Mouse (Mus musculus) liver, embryonic 13.5 days (tissue): ENCODE data around the gene Tppp3. TPM values are rescaled to one million over a fixed set of nuclear protein-coding genes. Genes with fewer than 3 reads are reported as not detected.

Source experiments
- ATAC-seq: fragments of 200-750 bp; cut with Nextera tagmentation; 2 replicates; pipeline ENCODE4 v1.8.0; 2017; ENCODE audit warnings: low read depth, mild to moderate bottlenecking, moderate number of reproducible peaks, moderate library complexity
- DNase-seq: peaks from one replicate; pipeline ENCODE4 v3.0.0; 2022
- H3K27ac ChIP-seq: fragments of 300-500 bp; sonication (generic); 2 replicates; pipeline ENCODE4 v1.5.1; 2015; ENCODE audit warnings: moderate library complexity, mild to moderate bottlenecking, inconsistent platforms
- H3K27me3 ChIP-seq: fragments of 300-500 bp; sonication (generic); 2 replicates; pipeline ENCODE4 v1.6.1; 2015; ENCODE audit warnings: mild to moderate bottlenecking, inconsistent platforms
- H3K36me3 ChIP-seq: fragments of 300-500 bp; sonication (generic); 2 replicates; pipeline ENCODE4 v1.6.1; 2015; ENCODE audit warnings: mild to moderate bottlenecking, inconsistent platforms
- H3K4me1 ChIP-seq: fragments of 300-500 bp; sonication (generic); replicated peaks from 2 replicates; pipeline ENCODE4 v1.6.1; 2015; ENCODE audit warnings: inconsistent platforms
- H3K4me2 ChIP-seq: fragments of 300-500 bp; sonication (generic); 2 replicates; pipeline ENCODE4 v1.6.1; 2015; ENCODE audit warnings: inconsistent platforms, mild to moderate bottlenecking, moderate library complexity
- H3K4me3 ChIP-seq: fragments of 300-500 bp; sonication (generic); replicated peaks from 2 replicates; pipeline ENCODE4 v1.5.1; 2015; ENCODE audit warnings: mild to moderate bottlenecking, inconsistent platforms
- H3K9ac ChIP-seq: fragments of 300-500 bp; sonication (generic); 2 replicates; pipeline ENCODE4 v1.6.1; 2015; ENCODE audit warnings: mild to moderate bottlenecking, inconsistent platforms
- H3K9me3 ChIP-seq: fragments of 300-500 bp; sonication (generic); replicated peaks from 2 replicates; pipeline ENCODE4 v1.6.1; 2016; ENCODE audit warnings: inconsistent platforms
- WGBS: fragments of 180-500 bp; shearing (Covaris S2); methylation state at CpG from one replicate; pipeline ENCODE4 v1.1.7; 2015; ENCODE audit not compliant: insufficient replicate concordance; 5-methylcytosine and 5-hydroxymethylcytosine counted together
- polyA plus RNA-seq: library from polyadenylated mRNA; unstranded; fragments of >200 nt; fragmentation: Nextera tagmentation; extraction: Ambion mirVana; gene quantifications from 2 replicates; pipeline ENCODE4 v1.2.1, GENCODE M21; 2015

Tppp3 gene
- polyA plus RNA-seq, 1 experiment from 2014 or later = 1.8 TPM

DNA sequence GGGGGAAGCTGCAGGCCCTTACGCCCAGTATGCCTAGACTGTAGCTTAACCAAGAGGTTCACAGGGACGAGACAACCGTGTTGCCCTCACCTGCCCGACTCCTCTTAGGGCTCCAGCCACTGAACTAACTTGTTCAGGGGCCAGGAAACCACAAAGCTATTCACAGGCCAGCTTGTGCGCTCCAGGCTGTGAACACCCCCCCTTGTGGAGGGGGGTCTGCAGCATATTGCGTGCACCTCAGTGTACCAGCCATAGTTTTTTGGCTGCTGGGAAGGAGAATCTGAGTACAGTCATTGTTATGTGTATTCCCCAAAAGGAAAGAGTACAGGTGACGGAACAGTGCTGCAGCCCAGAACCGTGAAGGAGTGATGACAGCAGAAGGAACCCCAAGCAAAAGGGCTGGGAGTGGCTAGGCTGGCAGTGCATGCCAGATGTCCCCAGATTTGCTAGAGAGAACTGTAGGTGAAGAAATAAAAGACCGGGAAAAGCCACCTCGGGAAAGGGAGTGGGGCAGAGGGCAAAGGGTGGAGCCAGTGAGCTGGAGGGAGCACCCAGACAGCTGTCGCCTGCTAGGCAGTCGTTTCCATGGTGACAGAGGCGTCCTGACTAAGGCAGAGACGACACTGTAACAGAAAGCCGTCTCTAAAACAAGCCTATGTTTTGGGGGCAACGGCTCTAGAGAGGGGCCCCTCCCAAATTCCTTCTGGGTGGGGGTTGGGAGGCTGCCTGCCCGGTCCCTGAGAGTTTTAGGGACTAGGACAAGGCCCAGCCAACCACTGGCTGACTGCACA lies 2.7 kb upstream of the Tppp3 start:
- H3K9ac ChIP-seq = no peak overlapping the region
- peaks cover 75% of the 10 kb centered on the region for H3K27me3 ChIP-seq
- 29% methylated on average over 17 of the region's 17 CpGs for WGBS
- no peaks in the 10 kb centered on the region for H3K36me3 ChIP-seq
- H3K9me3 ChIP-seq = no peaks in the 10 kb centered on the region
- DNase-seq (no peak), ATAC-seq (no peak)
- no peak overlapping the region for H3K4me2 ChIP-seq
- peaks cover 57% of the 10 kb centered on the region for H3K4me1 ChIP-seq
- no peak overlapping the region for H3K4me3 ChIP-seq
- H3K27ac ChIP-seq = no peak overlapping the region

DNA sequence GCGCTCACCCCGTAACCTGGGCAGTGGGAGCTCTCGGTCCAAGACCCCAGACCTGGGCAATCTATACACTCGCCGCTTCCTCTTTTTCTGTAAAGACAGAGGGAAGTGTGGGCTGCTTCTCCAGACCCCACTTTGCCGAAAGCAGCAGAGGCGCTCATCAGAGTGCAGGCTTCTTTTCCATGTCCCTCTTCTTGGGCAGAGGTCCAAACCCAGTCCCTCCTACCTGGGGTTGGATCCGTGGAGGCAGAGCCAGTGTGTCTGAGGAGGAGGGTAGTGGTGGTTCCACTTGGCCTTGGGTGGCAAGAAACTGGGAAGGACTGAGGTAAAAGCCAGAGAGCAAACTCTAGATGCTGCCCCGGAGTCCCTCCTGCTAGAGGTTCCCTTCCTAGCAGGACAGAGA lies 1.7 kb upstream of the Tppp3 start:
- Histone ChIP-seq H3K4me2 (no peak overlapping the region), H3K4me3 (no peak overlapping the region), H3K9ac (no peak overlapping the region), H3K27me3 (peaks cover 76% of the 10 kb centered on the region), H3K27ac (no peak overlapping the region; the same call in 1 of the 2 replicates), H3K36me3 (no peaks in the 10 kb centered on the region), H3K4me1 (peaks cover 59% of the 10 kb centered on the region), H3K9me3 (no peaks in the 10 kb centered on the region)
- WGBS = 21% methylated on average over 9 of the region's 9 CpGs
- DNase-seq (no peak), ATAC-seq (no peak)

DNA sequence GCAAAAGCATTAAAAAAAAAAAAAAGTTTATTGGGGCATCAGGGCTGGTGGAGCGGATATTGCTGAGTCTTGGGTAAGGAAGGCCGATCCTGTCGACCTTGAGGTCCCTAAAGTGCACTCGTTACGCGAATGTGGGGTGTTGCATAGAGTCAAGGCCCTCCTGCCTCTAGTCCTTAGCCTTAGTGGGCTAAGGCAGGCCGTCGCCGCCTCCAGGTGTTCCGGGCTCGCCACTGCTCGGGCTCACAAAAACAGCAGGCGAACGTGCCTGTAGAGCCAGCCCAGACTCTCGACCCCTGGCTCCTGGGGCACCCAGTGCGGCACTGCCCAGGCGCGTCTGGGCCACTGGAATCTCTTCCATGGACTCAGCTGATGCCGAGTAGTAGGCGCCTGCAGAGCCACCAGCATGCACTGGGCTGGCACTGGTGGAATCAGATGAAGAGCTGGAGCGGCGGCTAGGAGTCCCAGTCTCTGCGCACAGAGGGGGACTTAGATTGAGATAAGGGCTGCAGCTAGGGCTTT lies 1.1 kb upstream of the Tppp3 start:
- Histone ChIP-seq H3K27me3 (peaks cover 79% of the 10 kb centered on the region), H3K27ac (no peak overlapping the region), H3K4me2 (no peak overlapping the region), H3K9ac (no peak overlapping the region), H3K36me3 (no peaks in the 10 kb centered on the region), H3K4me3 (no peak overlapping the region), H3K9me3 (no peaks in the 10 kb centered on the region), H3K4me1 (peaks cover 59% of the 10 kb centered on the region)
- DNase-seq (no peak), ATAC-seq (no peak)
- WGBS = 17% methylated on average over 23 of the region's 23 CpGs

DNA sequence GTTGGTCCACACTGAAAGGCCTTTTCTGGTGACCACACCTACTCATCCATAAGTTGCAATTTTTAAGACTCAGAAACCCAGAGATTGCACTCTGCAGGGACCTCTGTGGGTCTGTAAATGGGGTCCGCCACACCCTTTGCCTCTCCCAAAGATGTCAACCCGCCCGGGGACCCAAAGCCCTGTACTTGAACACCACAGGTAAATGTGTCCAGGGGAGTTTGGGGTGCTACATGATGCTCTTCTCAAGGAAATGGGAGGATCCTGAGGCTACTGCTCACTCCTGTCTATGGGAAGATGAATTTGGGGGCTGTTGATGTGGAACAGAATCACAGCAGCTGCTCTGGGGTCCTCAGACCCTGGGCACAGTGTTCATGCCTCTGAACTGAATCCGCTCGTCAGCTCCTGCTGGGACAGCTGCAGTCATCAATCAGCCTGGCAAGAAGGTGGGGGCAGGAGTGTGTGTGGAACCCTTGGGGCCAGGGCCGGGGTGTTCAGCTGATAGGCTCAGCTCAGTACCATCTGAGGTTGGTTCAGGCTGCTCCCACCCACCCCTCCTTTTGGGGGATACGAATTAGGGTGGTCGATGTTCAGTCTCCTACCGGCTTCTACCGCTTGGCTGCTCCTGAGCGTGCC lies 529 bp downstream of the Tppp3 start:
- DNase-seq (no peak), ATAC-seq (peak; percentile 42)
- no peak overlapping the region for H3K27ac ChIP-seq
- no peaks in the 10 kb centered on the region for H3K36me3 ChIP-seq
- peak overlapping the region; percentile 56 for H3K4me2 ChIP-seq
- H3K4me1 ChIP-seq = peaks cover 54% of the 10 kb centered on the region
- peaks cover 86% of the 10 kb centered on the region for H3K27me3 ChIP-seq
- H3K9me3 ChIP-seq = no peaks in the 10 kb centered on the region
- no peak overlapping the region for H3K9ac ChIP-seq
- peak overlapping the region; percentile 32 for H3K4me3 ChIP-seq
- WGBS = 17% methylated on average over 11 of the region's 11 CpGs

DNA sequence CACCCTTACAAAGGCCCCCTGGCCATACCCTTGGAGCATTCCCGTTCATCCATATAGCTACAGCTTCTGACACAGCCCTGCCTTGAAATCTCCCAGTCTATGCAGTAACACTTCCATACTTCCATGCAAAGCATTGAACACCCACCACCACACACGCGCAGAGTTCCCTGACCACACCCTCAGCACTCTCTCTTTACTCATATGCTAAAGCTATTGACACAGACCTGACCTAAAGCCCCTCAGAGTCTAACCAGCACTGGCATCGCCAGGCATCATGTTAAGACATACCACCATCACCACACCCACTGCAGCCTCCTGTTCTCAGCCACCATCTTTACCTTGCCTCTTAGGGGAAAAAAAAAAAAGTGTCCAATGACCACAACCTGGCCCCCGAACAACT lies 1.1 kb downstream of the Tppp3 start:
- Histone ChIP-seq H3K4me1 (peaks cover 54% of the 10 kb centered on the region), H3K27ac (no peak overlapping the region), H3K4me2 (no peak overlapping the region; the same call in 1 of the 2 replicates), H3K27me3 (peaks cover 85% of the 10 kb centered on the region), H3K4me3 (no peak overlapping the region), H3K9me3 (no peaks in the 10 kb centered on the region), H3K36me3 (no peaks in the 10 kb centered on the region), H3K9ac (no peak overlapping the region)
- DNase-seq (no peak), ATAC-seq (no peak)
- 57% methylated on average over 5 of the region's 5 CpGs for WGBS

DNA sequence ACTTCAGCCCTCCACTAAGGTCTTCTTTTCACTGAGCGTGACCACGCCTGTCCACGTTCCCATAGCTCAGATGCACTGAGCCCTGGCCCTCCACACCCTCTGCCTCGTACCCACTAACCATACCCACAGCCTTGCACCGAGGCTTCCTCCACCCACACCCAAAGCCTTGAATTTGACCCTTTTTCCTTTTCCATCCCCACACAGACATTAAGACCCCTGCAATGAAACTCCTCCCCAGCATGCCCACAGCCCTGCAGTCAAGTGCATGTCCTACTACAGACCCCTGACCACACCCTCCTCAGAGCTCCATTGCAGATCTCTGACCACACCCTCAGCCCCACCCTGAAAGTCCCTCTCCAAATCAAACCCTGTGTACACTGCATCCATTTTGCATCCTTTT lies 1.5 kb downstream of the Tppp3 start:
- no peak overlapping the region for H3K9ac ChIP-seq

DNA sequence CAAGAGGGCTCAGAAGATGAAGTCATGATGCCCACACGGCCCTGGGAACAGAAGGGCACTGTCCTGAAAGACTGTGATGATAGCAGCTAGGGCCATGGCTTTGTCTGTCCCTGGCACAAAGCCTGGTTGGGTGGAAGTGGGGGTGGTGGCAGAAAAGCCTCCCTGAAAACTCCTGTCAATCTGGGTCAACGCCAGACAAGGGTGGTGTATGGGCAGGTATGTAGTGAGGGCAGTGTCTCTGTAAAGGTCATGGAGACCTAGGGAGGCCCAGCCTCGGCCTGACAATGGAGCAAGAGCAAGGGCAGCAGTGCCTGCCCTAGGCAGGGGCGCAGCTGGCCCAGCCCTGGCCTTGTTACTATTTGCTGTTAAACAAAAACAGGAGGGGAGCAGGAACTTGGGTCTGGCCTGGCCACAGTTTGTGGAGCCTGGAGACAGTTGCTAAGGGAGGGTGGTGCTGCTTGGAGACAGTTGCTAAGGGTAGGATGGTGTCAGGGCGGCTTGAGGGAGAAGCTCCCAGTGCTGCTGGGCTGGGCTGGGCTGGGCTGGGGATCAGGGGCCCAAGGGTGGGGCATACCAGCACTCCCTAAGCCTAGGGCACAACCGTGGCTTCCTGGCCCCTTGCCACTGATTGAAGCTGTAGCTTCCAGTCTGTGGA lies 2.2 kb downstream of the Tppp3 start:
- H3K4me2 ChIP-seq = peak overlapping the region; percentile 19; the same call in 1 of the 2 replicates

More for the DNA sequence above, 1.5 kb downstream of the Tppp3 start:
- H3K4me3 ChIP-seq = no peak overlapping the region
- H3K4me1 ChIP-seq = peaks cover 54% of the 10 kb centered on the region
- DNase-seq (no peak), ATAC-seq (no peak)
- H3K27ac ChIP-seq = no peak overlapping the region
- H3K4me2 ChIP-seq = peak overlapping the region; percentile 19
- H3K27me3 ChIP-seq = peaks cover 85% of the 10 kb centered on the region
- no peaks in the 10 kb centered on the region for H3K36me3 ChIP-seq
- 58% methylated on average over 5 of the region's 5 CpGs for WGBS
- H3K9me3 ChIP-seq = no peaks in the 10 kb centered on the region

DNA sequence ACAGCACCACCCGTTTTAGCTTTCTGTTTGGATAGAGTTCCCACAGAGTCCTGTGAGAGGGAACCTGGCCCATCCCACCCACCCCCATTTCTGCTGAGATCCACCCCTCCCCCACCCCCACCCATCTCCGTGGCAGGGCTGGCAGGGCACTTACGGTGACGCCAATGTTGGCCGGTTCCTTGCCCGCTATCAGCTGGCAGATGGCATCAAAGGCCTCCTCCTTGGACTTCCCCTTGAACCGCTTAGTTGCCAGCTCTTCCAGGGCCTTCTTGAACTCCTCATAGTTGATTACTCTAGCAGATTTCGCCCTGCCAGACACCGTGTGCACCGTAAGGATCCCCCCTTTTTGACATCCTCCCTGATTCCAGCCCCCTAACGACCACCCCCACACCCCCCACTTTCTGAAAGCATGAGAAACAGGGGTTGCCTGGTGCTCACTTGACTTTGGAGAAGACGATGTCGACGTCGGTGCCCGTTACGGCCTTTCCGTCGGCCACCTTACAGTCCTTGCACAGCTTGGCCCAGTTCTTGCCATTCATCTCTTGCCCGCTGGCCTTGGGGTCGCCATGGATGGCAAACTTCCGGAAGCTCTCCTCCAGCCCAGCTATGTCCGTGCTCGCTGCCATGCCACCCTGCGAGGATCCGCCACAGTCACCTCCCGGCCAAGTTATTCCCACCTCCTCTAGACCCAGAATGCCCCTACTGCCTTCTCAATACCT lies 3.2 kb downstream of the Tppp3 start:
- H3K36me3 ChIP-seq = no peaks in the 10 kb centered on the region
- H3K4me3 ChIP-seq = no peak overlapping the region
- DNase-seq (no peak), ATAC-seq (no peak)
- WGBS = 82% methylated on average over 27 of the region's 27 CpGs
- H3K4me2 ChIP-seq = no peak overlapping the region
- H3K4me1 ChIP-seq = peaks cover 42% of the 10 kb centered on the region
- H3K9ac ChIP-seq = no peak overlapping the region
- H3K27me3 ChIP-seq = peaks cover 75% of the 10 kb centered on the region
- H3K9me3 ChIP-seq = no peaks in the 10 kb centered on the region
- no peak overlapping the region for H3K27ac ChIP-seq

More for the DNA sequence above, 2.2 kb downstream of the Tppp3 start:
- Histone ChIP-seq H3K27ac (no peak overlapping the region), H3K36me3 (no peaks in the 10 kb centered on the region), H3K4me3 (no peak overlapping the region), H3K4me1 (peaks cover 48% of the 10 kb centered on the region), H3K9ac (no peak overlapping the region), H3K27me3 (peaks cover 82% of the 10 kb centered on the region), H3K9me3 (no peaks in the 10 kb centered on the region)
- DNase-seq (no peak), ATAC-seq (peak; percentile 65)
- 52% methylated on average over 6 of the region's 6 CpGs for WGBS

DNA sequence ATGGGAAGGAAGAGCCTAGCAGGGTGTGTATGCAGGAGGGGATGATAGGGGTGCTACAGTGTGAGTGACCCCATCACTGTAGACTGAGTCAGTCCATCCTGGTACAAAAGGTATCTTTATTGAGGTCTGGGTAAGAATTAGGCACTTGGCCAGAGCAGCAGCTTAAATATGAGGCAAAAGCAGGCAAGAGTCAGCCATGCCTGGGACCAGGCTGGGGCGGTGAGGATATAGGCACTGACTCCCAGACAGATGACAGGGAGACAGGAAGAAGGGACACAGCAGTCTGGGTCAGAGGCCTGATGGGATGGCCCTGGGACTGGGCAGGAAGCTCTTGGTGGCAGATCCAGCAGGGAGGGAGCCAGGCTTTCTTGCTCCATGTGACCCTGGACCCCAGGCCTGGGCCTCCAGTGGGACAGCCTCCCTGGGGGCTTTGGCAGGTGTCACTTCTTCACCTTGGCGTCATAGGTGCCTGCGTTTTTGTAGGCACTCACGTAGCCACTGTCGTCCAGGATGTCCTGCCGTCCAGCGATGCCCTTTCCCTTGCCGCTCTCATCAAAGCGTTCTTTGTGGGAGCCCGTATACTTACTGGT lies 3.8 kb downstream of the Tppp3 start:
- Histone ChIP-seq H3K27ac (no peak overlapping the region), H3K4me2 (no peak overlapping the region), H3K36me3 (no peaks in the 10 kb centered on the region), H3K9ac (no peak overlapping the region), H3K4me1 (peaks cover 36% of the 10 kb centered on the region), H3K4me3 (no peak overlapping the region), H3K27me3 (peaks cover 70% of the 10 kb centered on the region), H3K9me3 (no peaks in the 10 kb centered on the region)
- ATAC-seq = no peak
- 87% methylated on average over 10 of the region's 10 CpGs for WGBS
- no peak for DNase-seq

DNA sequence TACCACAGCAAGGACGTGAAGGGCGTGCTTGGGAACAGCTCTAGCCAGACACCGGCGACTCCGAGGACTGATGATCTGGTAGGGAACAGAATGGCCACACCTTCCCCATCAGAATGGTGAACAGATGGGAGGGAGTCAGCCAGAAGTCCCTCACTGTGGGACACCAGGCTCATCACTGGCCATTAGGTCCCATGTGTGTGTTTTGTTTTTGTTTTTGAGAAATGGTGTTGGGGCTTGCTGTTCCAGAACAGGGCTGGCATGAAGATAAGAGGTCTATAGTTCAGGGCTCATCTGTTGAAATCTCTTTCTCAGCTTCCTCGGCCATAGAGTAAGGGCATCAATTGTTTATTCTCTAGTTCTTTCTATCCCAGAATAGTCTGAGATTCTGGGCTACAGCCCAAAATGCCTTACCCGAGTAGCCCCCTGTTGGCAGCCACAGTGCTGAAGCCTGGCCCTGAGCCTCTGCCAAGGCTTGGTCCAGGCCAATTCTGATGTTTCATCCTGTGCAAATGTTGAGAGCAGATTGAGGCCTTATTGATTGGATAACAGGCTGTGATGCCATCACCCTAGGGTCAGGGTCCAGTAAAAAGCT lies 4.5 kb downstream of the Tppp3 start:
- Histone ChIP-seq H3K36me3 (no peaks in the 10 kb centered on the region), H3K4me1 (peaks cover 30% of the 10 kb centered on the region), H3K4me2 (no peak overlapping the region), H3K9ac (no peak overlapping the region), H3K4me3 (no peak overlapping the region), H3K9me3 (no peaks in the 10 kb centered on the region), H3K27me3 (peaks cover 63% of the 10 kb centered on the region), H3K27ac (no peak overlapping the region)
- WGBS = 72% methylated on average over 7 of the region's 7 CpGs
- ATAC-seq (no peak), DNase-seq (no peak)
